In genomic region chr11:113148198-113148537, GRCm38 (mm10) we compare ENCODE assay signal across 17 mouse cellular contexts.
DNase-seq lines count a peak whose midpoint lies in the region; ATAC-seq and TF ChIP-seq lines count a peak whose summit lies in the region.
"Had no signal": no experiment of that assay in that cellular context is flagged by ENCODE, and none has a peak within 500 bp of the region (broad histone marks: within the 10 kb centered on the region; RNA-seq: fewer than 3 reads in every experiment).

No protein-coding gene starts in this region.

- no peak for DNase-seq in kidney, postnatal 0 days (ENCODE audit: low spot score)
- DNase-seq in kidney, adult 2 months = no peak
- DNase-seq in neural tube, embryonic 10.5 days (ENCODE audit: extremely low spot score, low spot score) = no peak
- no peak for DNase-seq in frontal cortex, postnatal 25 days (ENCODE audit: low spot score in 2 of 2)
- DNase-seq in c-Kit-positive CD71-positive TER-119-positive erythroid progenitor cells, embryonic 14.5 days (ENCODE audit: low spot score) = no peak
- DNase-seq: adrenal gland, adult 8-10 months; gastrocnemius, postnatal 10 days; heart, postnatal 4 days; lung, adult 2 months had no signal

- TF ChIP-seq CTCF in kidney, postnatal 0 days (IDR thresholded peaks at IDR 0.05; ENCODE audit: low read depth) = no peak
- TF ChIP-seq CTCF in kidney, adult 2 months (conservative IDR thresholded peaks at IDR 0.05; ENCODE audit: insufficient read depth, insufficient read length, low read depth, low read length) = no peak

- H3K27ac ChIP-seq in kidney, postnatal 0 days = no peak overlapping the region
- no peak overlapping the region for H3K27ac ChIP-seq in kidney, adult 2 months (ENCODE audit: insufficient read depth, low read depth, low read length)
- peak overlapping the region; percentile 33; the same call in 1 of the 2 replicates for H3K27ac ChIP-seq in neural tube, embryonic 13.5 days (replicated peaks)
- H3K27ac ChIP-seq in limb, embryonic 13.5 days = peak overlapping the region; percentile 58; the same call in 1 of the 2 replicates
- H3K27ac ChIP-seq: embryonic facial prominence, embryonic 12.5 days; midbrain, embryonic 15.5 days had no signal

- no peaks in the 10 kb centered on the region for H3K27me3 ChIP-seq in kidney, postnatal 0 days (ENCODE audit: insufficient read depth, low read length)
- H3K27me3 ChIP-seq in kidney, adult 2 months (replicated peaks; ENCODE audit: control insufficient read depth, insufficient read depth, low read length) = no peaks in the 10 kb centered on the region
- no peaks in the 10 kb centered on the region for H3K27me3 ChIP-seq in neural tube, embryonic 13.5 days
- no peaks in the 10 kb centered on the region for H3K27me3 ChIP-seq in limb, embryonic 13.5 days
- H3K27me3 ChIP-seq: CH12.LX; embryonic facial prominence, embryonic 12.5 days; midbrain, embryonic 15.5 days; Patski had no signal

- ATAC-seq in kidney, postnatal 0 days (replicated peaks; ENCODE audit: low FRiP score, low read depth) = no peak
- no peak for ATAC-seq in neural tube, embryonic 13.5 days (ENCODE audit: low read depth)
- no peak for ATAC-seq in limb, embryonic 13.5 days (ENCODE audit: low FRiP score, low read depth)
- ATAC-seq: midbrain, embryonic 15.5 days; Patski had no signal

- H3K4me1 ChIP-seq in kidney, postnatal 0 days (replicated peaks; ENCODE audit: insufficient read depth, low read length) = peaks cover 27% of the 10 kb centered on the region
- H3K4me1 ChIP-seq in kidney, adult 2 months (ENCODE audit: control insufficient read depth, insufficient read depth, low read length) = peaks cover 10% of the 10 kb centered on the region; the same call in 1 of the 2 replicates
- H3K4me1 ChIP-seq in neural tube, embryonic 13.5 days (replicated peaks) = peaks cover 48% of the 10 kb centered on the region
- peaks cover 54% of the 10 kb centered on the region for H3K4me1 ChIP-seq in limb, embryonic 13.5 days

- no peak overlapping the region for H3K4me3 ChIP-seq in kidney, postnatal 0 days (replicated peaks; ENCODE audit: low read depth, low read length)
- H3K4me3 ChIP-seq in kidney, adult 2 months (ENCODE audit: insufficient read depth, low read depth, low read length) = no peak overlapping the region
- no peak overlapping the region for H3K4me3 ChIP-seq in neural tube, embryonic 13.5 days
- H3K4me3 ChIP-seq in limb, embryonic 13.5 days = no peak overlapping the region
- H3K4me3 ChIP-seq: embryonic facial prominence, embryonic 12.5 days; heart, embryonic 10.5 days; left cerebral cortex, adult 2 months; midbrain, embryonic 15.5 days had no signal

- no peaks in the 10 kb centered on the region for H3K36me3 ChIP-seq in kidney, postnatal 0 days (ENCODE audit: insufficient read depth, low read length)
- no peaks in the 10 kb centered on the region for H3K36me3 ChIP-seq in kidney, adult 2 months (ENCODE audit: control insufficient read depth, insufficient read depth, low read length)
- no peaks in the 10 kb centered on the region for H3K36me3 ChIP-seq in neural tube, embryonic 13.5 days
- H3K36me3 ChIP-seq in limb, embryonic 13.5 days = no peaks in the 10 kb centered on the region
- H3K36me3 ChIP-seq: embryonic facial prominence, embryonic 12.5 days; heart, embryonic 10.5 days; midbrain, embryonic 15.5 days had no signal

- H3K4me2 ChIP-seq in kidney, postnatal 0 days (ENCODE audit: low read length) = 0 out of 2 replicates have a peak overlapping the region, but pooled peaks have one; percentile 6
- no peak overlapping the region for H3K4me2 ChIP-seq in neural tube, embryonic 13.5 days
- peak overlapping the region; percentile 28 for H3K4me2 ChIP-seq in limb, embryonic 13.5 days (replicated peaks)
- H3K4me2 ChIP-seq: embryonic facial prominence, embryonic 12.5 days; midbrain, embryonic 15.5 days had no signal

- no peak for TF ChIP-seq POLR2A in kidney, adult 2 months (IDR thresholded peaks at IDR 0.05; ENCODE audit: low read depth, low read length)

- no peaks in the 10 kb centered on the region for H3K9me3 ChIP-seq in kidney, postnatal 0 days (replicated peaks; ENCODE audit: low read length)
- H3K9me3 ChIP-seq in neural tube, embryonic 13.5 days = no peaks in the 10 kb centered on the region
- H3K9me3 ChIP-seq in limb, embryonic 13.5 days = no peaks in the 10 kb centered on the region
- H3K9me3 ChIP-seq: embryonic facial prominence, embryonic 12.5 days; heart, embryonic 10.5 days; midbrain, embryonic 15.5 days had no signal

- H3K9ac ChIP-seq in kidney, postnatal 0 days (ENCODE audit: low read depth, low read length) = no peak overlapping the region
- H3K9ac ChIP-seq in neural tube, embryonic 13.5 days = no peak overlapping the region
- 0 out of 2 replicates have a peak overlapping the region, but pooled peaks have one; percentile 35 for H3K9ac ChIP-seq in limb, embryonic 13.5 days
- H3K9ac ChIP-seq: embryonic facial prominence, embryonic 12.5 days; midbrain, embryonic 15.5 days had no signal

- WGBS in kidney, postnatal 0 days = 55% methylated on average over 9 of the region's 9 CpGs
- 67% methylated on average over 9 of the region's 9 CpGs for WGBS in kidney, adult 2 months
- 83% methylated on average over 9 of the region's 9 CpGs for WGBS in neural tube, embryonic 13.5 days
- 68% methylated on average over 9 of the region's 9 CpGs for WGBS in limb, embryonic 13.5 days

Comparison
In these comparisons a context has a peak if more than half of its experiments do, and no peak if none do; other contexts are left out.
1. H3K27ac ChIP-seq: peak in neural tube, embryonic 13.5 days (single experiment) and limb, embryonic 13.5 days (single experiment); none in kidney, postnatal 0 days (single experiment) and kidney, adult 2 months (single experiment).